Mouse (Mus musculus) kidney, postnatal 36 days (tissue): ENCODE measurements at regions not wholly inside any gene's neighbourhood (a gene's known extent, or its start where the extent isn't known, plus 50 kb on each side); places are given as distances from the start of the nearest gene placed in this dataset.

Source experiments
- DNase-seq, 2 experiments: peaks; one replicate each; pipeline ENCODE4 v3.0.0; 2021 to 2022; ENCODE audit warnings: mixed read lengths in 2 of 2

GRCm38 (mm10) chr1:19528871-19529270, 320.2 kb downstream of the Tfap2b start:
- no peak for DNase-seq

- DNase-seq, result peak; percentile 6 to 36
Observed at GRCm38 (mm10) chr1:19531406-19531805, 322.7 kb downstream of the Tfap2b start.

GRCm38 (mm10) chr1:19534990-19535389, 326.3 kb downstream of the Tfap2b start:
- peak in 1 of 2 experiments; percentile 18 for DNase-seq

GRCm38 (mm10) chr1:19543011-19543410, 334.3 kb downstream of the Tfap2b start:
- no peak for DNase-seq

GRCm38 (mm10) chr1:19565755-19566154, 357.0 kb downstream of the Tfap2b start:
- no peak for DNase-seq

- DNase-seq, result no peak
Observed at GRCm38 (mm10) chr1:19583071-19584034, 374.6 kb downstream of the Tfap2b start.

- no peak for DNase-seq
Observed at GRCm38 (mm10) chr1:19605506-19605905, 396.8 kb downstream of the Tfap2b start.

- no peak for DNase-seq
Observed at GRCm38 (mm10) chr1:19615688-19616087, 407.0 kb downstream of the Tfap2b start.

GRCm38 (mm10) chr1:19639136-19639535, 430.4 kb downstream of the Tfap2b start:
- DNase-seq, result no peak

GRCm38 (mm10) chr1:19647713-19648589, 439.2 kb downstream of the Tfap2b start:
- no peak for DNase-seq

GRCm38 (mm10) chr1:19662142-19662541, 453.4 kb downstream of the Tfap2b start:
- DNase-seq, result no peak

- DNase-seq, result no peak
Observed at GRCm38 (mm10) chr1:19662779-19663178, 454.1 kb downstream of the Tfap2b start.

- no peak for DNase-seq
Observed at GRCm38 (mm10) chr1:19673448-19674396, 465.0 kb downstream of the Tfap2b start.

GRCm38 (mm10) chr1:19674397-19674770, 465.7 kb downstream of the Tfap2b start:
- no peak for DNase-seq

- no peak for DNase-seq
Observed at GRCm38 (mm10) chr1:19681024-19681778, 472.5 kb downstream of the Tfap2b start.
